Mouse (Mus musculus): ENCODE results near the gene Sort1. TPM values are rescaled to one million over a fixed set of nuclear protein-coding genes. Genes with fewer than 3 reads are reported as not detected.

Gene Sort1
- total RNA-seq, 1 experiment, result 21.2 TPM

- no peaks in the 10 kb centered on the region for H3K4me1 ChIP-seq (ENCODE audit: control insufficient read depth in 2 of 2, insufficient read depth in 2 of 2, low read length in 2 of 2, poor library complexity in 1 of 2)
- H3K27ac ChIP-seq (ENCODE audit: insufficient read depth, low read depth, low read length, poor library complexity, severe bottlenecking), result no peak overlapping the region
- H3K4me3 ChIP-seq (ENCODE audit: insufficient read depth in 1 of 2, low read depth in 1 of 2, low read length in 2 of 2, poor library complexity in 1 of 2, severe bottlenecking in 1 of 2), result no peak overlapping the region
- no peak for TF ChIP-seq ZNF384 (IDR thresholded peaks at IDR 0.05; ENCODE audit: low read depth, low read length)
- no peak for TF ChIP-seq CHD2 (IDR thresholded peaks at IDR 0.05; ENCODE audit: low read depth, low read length)
- TF ChIP-seq MAFK (IDR thresholded peaks at IDR 0.05; ENCODE audit: insufficient read depth, low read depth, low read length), result no peak
- no peak for TF ChIP-seq HCFC1 (IDR thresholded peaks at IDR 0.05; ENCODE audit: borderline replicate concordance, insufficient read depth, low read length)
- no peak for TF ChIP-seq ZC3H11A (IDR thresholded peaks at IDR 0.05; ENCODE audit: borderline replicate concordance, low read depth, low read length)
- in situ Hi-C loops (cut with MboI; ENCODE audit: low sequenced_read_pairs in 2 of 2, unreplicated experiment in 2 of 2), result no loop called here
- no peak for DNase-seq (ENCODE audit: low read depth, low spot score)
- peaks cover 1% of the 10 kb centered on the region; the same call in 1 of the 2 replicates for H3K36me3 ChIP-seq (ENCODE audit: control insufficient read depth, insufficient read depth, low read length, poor library complexity, severe bottlenecking)
- no peaks in the 10 kb centered on the region for H3K9me3 ChIP-seq (ENCODE audit: control insufficient read depth, insufficient read depth, low read depth, low read length)
- H3K9ac ChIP-seq (ENCODE audit: insufficient read depth, low read depth, low read length, poor library complexity, severe bottlenecking), result no peak overlapping the region
These were observed 58.3 kb downstream of the Sort1 start for GRCm38 (mm10) chr3:108342185-108342584.

GRCm38 (mm10) chr3:108345855-108346254 lies 62.0 kb downstream of the Sort1 start:
- in situ Hi-C loops (cut with MboI; ENCODE audit: low sequenced_read_pairs in 2 of 2, unreplicated experiment in 2 of 2), result no loop called here
- TF ChIP-seq ZNF384 (IDR thresholded peaks at IDR 0.05; ENCODE audit: low read depth, low read length) (no peak), MAFK (IDR thresholded peaks at IDR 0.05; ENCODE audit: insufficient read depth, low read depth, low read length) (no peak), HCFC1 (IDR thresholded peaks at IDR 0.05; ENCODE audit: borderline replicate concordance, insufficient read depth, low read length) (no peak), ZC3H11A (IDR thresholded peaks at IDR 0.05; ENCODE audit: borderline replicate concordance, low read depth, low read length) (no peak), CHD2 (IDR thresholded peaks at IDR 0.05; ENCODE audit: low read depth, low read length) (no peak)
- Histone ChIP-seq H3K27ac (ENCODE audit: insufficient read depth, low read depth, low read length, poor library complexity, severe bottlenecking) (no peak overlapping the region), H3K4me3 (ENCODE audit: insufficient read depth in 1 of 2, low read depth in 1 of 2, low read length in 2 of 2, poor library complexity in 1 of 2, severe bottlenecking in 1 of 2) (no peak overlapping the region), H3K9ac (ENCODE audit: insufficient read depth, low read depth, low read length, poor library complexity, severe bottlenecking) (no peak overlapping the region), H3K9me3 (ENCODE audit: control insufficient read depth, insufficient read depth, low read depth, low read length) (no peaks in the 10 kb centered on the region), H3K36me3 (ENCODE audit: control insufficient read depth, insufficient read depth, low read length, poor library complexity, severe bottlenecking) (peaks cover 2% of the 10 kb centered on the region; the same call in 1 of the 2 replicates), H3K4me1 (ENCODE audit: control insufficient read depth in 2 of 2, insufficient read depth in 2 of 2, low read length in 2 of 2, poor library complexity in 1 of 2) (no peaks in the 10 kb centered on the region)
- DNase-seq (ENCODE audit: low read depth, low spot score), result no peak

- Histone ChIP-seq H3K4me3 (ENCODE audit: insufficient read depth in 1 of 2, low read depth in 1 of 2, low read length in 2 of 2, poor library complexity in 1 of 2, severe bottlenecking in 1 of 2) (no peak overlapping the region), H3K27ac (ENCODE audit: insufficient read depth, low read depth, low read length, poor library complexity, severe bottlenecking) (no peak overlapping the region), H3K36me3 (ENCODE audit: control insufficient read depth, insufficient read depth, low read length, poor library complexity, severe bottlenecking) (peaks cover 5% of the 10 kb centered on the region; the same call in 1 of the 2 replicates), H3K9me3 (ENCODE audit: control insufficient read depth, insufficient read depth, low read depth, low read length) (no peaks in the 10 kb centered on the region), H3K9ac (ENCODE audit: insufficient read depth, low read depth, low read length, poor library complexity, severe bottlenecking) (no peak overlapping the region), H3K4me1 (ENCODE audit: control insufficient read depth in 2 of 2, insufficient read depth in 2 of 2, low read length in 2 of 2, poor library complexity in 1 of 2) (no peaks in the 10 kb centered on the region)
- DNase-seq (ENCODE audit: low read depth, low spot score), result no peak
- in situ Hi-C loops (cut with MboI; ENCODE audit: low sequenced_read_pairs in 2 of 2, unreplicated experiment in 2 of 2), result no loop called here
- TF ChIP-seq CHD2 (IDR thresholded peaks at IDR 0.05; ENCODE audit: low read depth, low read length) (no peak), ZC3H11A (IDR thresholded peaks at IDR 0.05; ENCODE audit: borderline replicate concordance, low read depth, low read length) (no peak), MAFK (IDR thresholded peaks at IDR 0.05; ENCODE audit: insufficient read depth, low read depth, low read length) (no peak), HCFC1 (IDR thresholded peaks at IDR 0.05; ENCODE audit: borderline replicate concordance, insufficient read depth, low read length) (no peak), ZNF384 (IDR thresholded peaks at IDR 0.05; ENCODE audit: low read depth, low read length) (no peak)
These were observed 64.5 kb downstream of the Sort1 start for GRCm38 (mm10) chr3:108348376-108348775.

GRCm38 (mm10) chr3:108355245-108355644 lies 71.4 kb downstream of the Sort1 start:
- Histone ChIP-seq H3K9me3 (ENCODE audit: control insufficient read depth, insufficient read depth, low read depth, low read length) (no peaks in the 10 kb centered on the region), H3K4me1 (ENCODE audit: control insufficient read depth in 2 of 2, insufficient read depth in 2 of 2, low read length in 2 of 2, poor library complexity in 1 of 2) (no peaks in the 10 kb centered on the region; a peak in 1 of 4 replicates), H3K9ac (ENCODE audit: insufficient read depth, low read depth, low read length, poor library complexity, severe bottlenecking) (no peak overlapping the region), H3K4me3 (ENCODE audit: insufficient read depth in 1 of 2, low read depth in 1 of 2, low read length in 2 of 2, poor library complexity in 1 of 2, severe bottlenecking in 1 of 2) (no peak overlapping the region), H3K36me3 (ENCODE audit: control insufficient read depth, insufficient read depth, low read length, poor library complexity, severe bottlenecking) (peaks cover 6% of the 10 kb centered on the region; the same call in 1 of the 2 replicates), H3K27ac (ENCODE audit: insufficient read depth, low read depth, low read length, poor library complexity, severe bottlenecking) (no peak overlapping the region)
- DNase-seq (ENCODE audit: low read depth, low spot score), result no peak
- in situ Hi-C loops (cut with MboI; ENCODE audit: low sequenced_read_pairs in 2 of 2, unreplicated experiment in 2 of 2), result no loop called here
- no peak for TF ChIP-seq ZC3H11A (IDR thresholded peaks at IDR 0.05; ENCODE audit: borderline replicate concordance, low read depth, low read length)
- no peak for TF ChIP-seq ZNF384 (IDR thresholded peaks at IDR 0.05; ENCODE audit: low read depth, low read length)
- no peak for TF ChIP-seq MAFK (IDR thresholded peaks at IDR 0.05; ENCODE audit: insufficient read depth, low read depth, low read length)
- no peak for TF ChIP-seq CHD2 (IDR thresholded peaks at IDR 0.05; ENCODE audit: low read depth, low read length)
- TF ChIP-seq HCFC1 (IDR thresholded peaks at IDR 0.05; ENCODE audit: borderline replicate concordance, insufficient read depth, low read length), result no peak
